ENCODE assay signal across 14 mouse cellular contexts in the genomic region with DNA sequence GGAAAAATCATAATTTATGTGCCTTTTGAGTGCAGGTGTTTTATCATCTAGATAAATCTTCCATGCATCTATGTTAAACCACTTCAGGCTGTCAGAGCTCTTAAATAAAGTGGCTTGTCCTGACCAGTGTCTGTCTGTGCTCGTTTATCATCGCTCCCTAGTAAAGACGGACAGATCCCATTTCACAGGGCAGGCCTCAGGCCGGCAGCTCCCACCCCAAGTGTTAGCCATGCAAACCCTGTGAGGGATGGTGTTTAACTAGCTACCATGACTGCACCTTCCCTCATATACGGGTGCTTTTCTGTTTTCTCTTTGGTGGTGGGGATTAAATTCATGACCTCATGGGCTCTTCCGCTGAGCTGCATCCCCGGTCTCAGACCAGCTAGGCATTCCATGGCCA.
"Had no signal": no experiment of that assay in that cellular context is flagged by ENCODE, and none has a peak within 500 bp of the region (broad histone marks: within the 10 kb centered on the region; RNA-seq: fewer than 3 reads in every experiment).

No protein-coding gene starts in this region.

- H3K4me3 ChIP-seq: limb, embryonic 12.5 days; lung, embryonic 15.5 days; midbrain, embryonic 13.5 days; stomach, embryonic 15.5 days had no signal

- H3K27ac ChIP-seq: hindbrain, postnatal 0 days; limb, embryonic 12.5 days; lung, embryonic 15.5 days; macrophage; midbrain, embryonic 13.5 days; stomach, embryonic 15.5 days had no signal

- H3K9me3 ChIP-seq: limb, embryonic 12.5 days; lung, embryonic 15.5 days; midbrain, embryonic 13.5 days; stomach, embryonic 15.5 days had no signal

- H3K9ac ChIP-seq: limb, embryonic 12.5 days; lung, embryonic 15.5 days; midbrain, embryonic 13.5 days; stomach, embryonic 15.5 days had no signal

- DNase-seq: kidney, adult 18-20 months; kidney, postnatal 25 days; layer of hippocampus, adult 9-11 months; layer of hippocampus, postnatal 36 days; lung, postnatal 14 days; right cerebral cortex, postnatal 14 days; thymus, adult 2 months; thymus, postnatal 25 days had no signal

- H3K36me3 ChIP-seq: limb, embryonic 12.5 days; lung, embryonic 15.5 days; midbrain, embryonic 13.5 days; stomach, embryonic 15.5 days had no signal

- H3K4me2 ChIP-seq: limb, embryonic 12.5 days; lung, embryonic 15.5 days; midbrain, embryonic 13.5 days; stomach, embryonic 15.5 days had no signal

- H3K27me3 ChIP-seq: limb, embryonic 12.5 days; lung, embryonic 15.5 days; stomach, embryonic 15.5 days had no signal

- ATAC-seq: hindbrain, postnatal 0 days; midbrain, embryonic 13.5 days had no signal
